Mouse (Mus musculus) intestine, embryonic 15.5 days (tissue): ENCODE results near the gene Hcls1. TPM values are rescaled to one million over a fixed set of nuclear protein-coding genes. Genes with fewer than 3 reads are reported as not detected.
A peak's percentile ranks its signal among the peaks of the same experiment; 100 is the strongest.

Experiments
- ATAC-seq: fragments of 200-750 bp; cut with Nextera tagmentation; 2 replicates; pipeline ENCODE4 v1.8.0; 2017; ENCODE audit warnings: moderate TSS enrichment, moderate library complexity
- H3K27ac ChIP-seq: fragments of 300-500 bp; sonication (generic); 2 replicates; pipeline ENCODE4 v1.5.1; 2015; ENCODE audit warnings: mild to moderate bottlenecking, inconsistent platforms
- H3K27me3 ChIP-seq: fragments of 300-500 bp; sonication (generic); replicated peaks from 2 replicates; pipeline ENCODE4 v1.6.1; 2015; ENCODE audit warnings: inconsistent platforms
- H3K36me3 ChIP-seq: fragments of 300-500 bp; sonication (generic); 2 replicates; pipeline ENCODE4 v1.6.1; 2015; ENCODE audit warnings: inconsistent platforms
- H3K4me1 ChIP-seq: fragments of 300-500 bp; sonication (generic); replicated peaks from 2 replicates; pipeline ENCODE4 v1.6.1; 2015; ENCODE audit warnings: inconsistent platforms
- H3K4me2 ChIP-seq: fragments of 300-500 bp; sonication (generic); replicated peaks from 2 replicates; pipeline ENCODE4 v1.6.1; 2015; ENCODE audit warnings: mild to moderate bottlenecking, inconsistent platforms
- H3K4me3 ChIP-seq: fragments of 300-500 bp; sonication (generic); replicated peaks from 2 replicates; pipeline ENCODE4 v1.5.1; 2015; ENCODE audit warnings: inconsistent platforms
- H3K9ac ChIP-seq: fragments of 300-500 bp; sonication (generic); 2 replicates; pipeline ENCODE4 v1.6.1; 2015; ENCODE audit warnings: inconsistent platforms
- H3K9me3 ChIP-seq: fragments of 300-500 bp; sonication (generic); 2 replicates; pipeline ENCODE4 v1.6.1; 2016; ENCODE audit warnings: inconsistent platforms
- whole genome bisulfite sequencing: fragments of 180-500 bp; shearing (Covaris S2); methylation state at CpG from one replicate; pipeline ENCODE4 v1.1.7; 2015; 5-methylcytosine and 5-hydroxymethylcytosine counted together
- polyA plus RNA-seq: library from polyadenylated mRNA; unstranded; fragments of >200 nt; fragmentation: Nextera tagmentation; extraction: Ambion mirVana; gene quantifications from 2 replicates; pipeline ENCODE4 v1.2.1, GENCODE M21; 2015

Gene Hcls1
- 10.7 and 12.7 TPM in 2 replicates for polyA plus RNA-seq

DNA sequence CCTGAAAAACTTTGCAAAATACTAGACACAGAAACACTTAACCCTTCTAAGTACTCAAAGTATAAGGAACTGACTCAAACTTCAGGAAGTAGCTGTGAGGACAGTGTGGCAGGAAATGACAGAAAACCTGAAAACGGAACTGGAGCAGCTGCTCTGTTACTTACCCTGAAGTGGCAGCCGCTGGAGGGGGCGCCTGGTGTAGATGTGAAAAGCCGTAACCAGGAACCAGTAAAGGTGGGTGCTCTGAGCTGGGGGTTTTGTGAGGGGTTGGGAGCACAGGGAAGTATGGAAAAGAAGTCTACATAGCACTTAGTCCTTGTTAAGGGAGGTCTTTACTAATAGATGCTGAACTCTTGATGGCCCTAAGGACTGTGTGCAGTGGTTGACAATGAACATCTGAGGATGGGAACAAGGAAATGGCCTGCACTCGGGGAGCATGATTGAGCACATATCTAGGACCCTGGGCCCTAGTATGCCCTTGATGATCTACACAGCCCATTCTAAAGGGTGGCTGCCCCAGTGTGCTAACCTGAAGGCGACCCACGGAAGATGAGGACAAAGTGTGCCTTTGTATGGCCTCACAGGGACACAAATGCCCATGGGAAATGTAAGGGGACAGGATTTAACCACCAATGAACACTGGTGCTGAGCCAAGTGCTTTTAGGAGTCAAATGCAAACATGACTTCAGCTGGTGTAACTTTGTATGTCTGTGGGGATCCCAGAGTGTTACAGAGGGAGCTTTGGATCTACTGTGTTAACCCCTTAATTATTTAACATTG is at the start of gene Hcls1:
TSS of gene Hcls1 (plus strand) at position 143 of the 780 bp plus-strand sequence.
- no peaks in the 10 kb centered on the region for H3K4me1 ChIP-seq
- no peak within 1 kb of the TSS for H3K9ac ChIP-seq
- WGBS, result 63% methylated on average over 7 of the region's 7 CpGs
- peaks cover 16% of the 10 kb centered on the region for H3K36me3 ChIP-seq
- peak within 1 kb of the TSS; percentile 39 for H3K27ac ChIP-seq
- peak within 1 kb of the TSS; percentile 17; the same call in 1 of the 2 replicates for H3K4me2 ChIP-seq
- no peaks in the 10 kb centered on the region for H3K27me3 ChIP-seq
- ATAC-seq, result no peak; the same call in 1 of the 2 replicates
- H3K9me3 ChIP-seq, result no peaks in the 10 kb centered on the region
- H3K4me3 ChIP-seq, result no peak within 1 kb of the TSS

DNA sequence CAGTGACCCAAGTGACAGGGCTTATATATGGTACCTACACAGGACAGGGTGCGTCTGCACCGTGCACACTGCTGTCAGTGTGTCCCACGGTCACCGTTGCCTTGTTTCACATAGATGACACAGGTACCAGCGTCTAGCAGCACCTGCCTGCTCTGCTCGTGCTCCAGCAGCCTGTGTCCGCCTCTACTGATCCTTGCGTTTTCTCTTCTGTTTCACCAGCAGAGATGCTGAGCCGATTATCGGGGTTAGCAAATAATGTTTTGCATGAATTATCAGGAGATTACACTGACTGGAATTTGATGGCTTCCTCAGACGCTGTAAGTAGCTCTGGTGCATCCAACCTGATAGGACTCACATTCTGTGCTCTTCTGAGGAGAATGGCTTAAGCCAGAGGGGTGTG is 48.9 kb upstream of the Hcls1 start:
- Histone ChIP-seq H3K4me2 (no peak overlapping the region), H3K27ac (no peak overlapping the region), H3K9ac (no peak overlapping the region), H3K4me3 (no peak overlapping the region), H3K4me1 (no peaks in the 10 kb centered on the region), H3K9me3 (no peaks in the 10 kb centered on the region), H3K36me3 (peaks cover 13% of the 10 kb centered on the region), H3K27me3 (no peaks in the 10 kb centered on the region)
- no peak for ATAC-seq
- 93% methylated on average over 11 of the region's 11 CpGs for WGBS

DNA sequence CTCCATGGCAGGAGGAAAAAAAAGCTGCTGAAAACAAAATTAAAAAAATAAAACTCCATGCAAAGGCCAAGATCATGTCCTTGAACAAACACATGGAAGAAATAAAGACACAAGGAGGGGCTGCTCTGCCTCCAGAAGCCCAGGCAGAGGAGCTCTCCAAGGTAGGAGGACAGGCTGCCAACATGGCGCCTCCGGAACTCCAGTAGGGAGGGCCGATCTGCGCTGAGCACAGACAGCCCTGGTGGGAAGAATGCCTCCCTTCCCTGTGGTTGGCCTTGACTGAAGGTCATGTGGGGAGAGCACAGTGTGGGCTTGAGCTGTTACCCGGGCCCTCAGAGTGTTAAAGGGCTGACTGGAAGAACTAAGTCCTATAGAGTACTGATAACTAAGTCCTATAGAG is 47.2 kb upstream of the Hcls1 start:
- Histone ChIP-seq H3K4me1 (no peaks in the 10 kb centered on the region), H3K36me3 (peaks cover 21% of the 10 kb centered on the region), H3K9me3 (no peaks in the 10 kb centered on the region), H3K27ac (no peak overlapping the region), H3K4me3 (no peak overlapping the region), H3K27me3 (no peaks in the 10 kb centered on the region), H3K9ac (no peak overlapping the region), H3K4me2 (no peak overlapping the region)
- ATAC-seq, result no peak
- WGBS, result 82% methylated on average over 5 of the region's 5 CpGs

DNA sequence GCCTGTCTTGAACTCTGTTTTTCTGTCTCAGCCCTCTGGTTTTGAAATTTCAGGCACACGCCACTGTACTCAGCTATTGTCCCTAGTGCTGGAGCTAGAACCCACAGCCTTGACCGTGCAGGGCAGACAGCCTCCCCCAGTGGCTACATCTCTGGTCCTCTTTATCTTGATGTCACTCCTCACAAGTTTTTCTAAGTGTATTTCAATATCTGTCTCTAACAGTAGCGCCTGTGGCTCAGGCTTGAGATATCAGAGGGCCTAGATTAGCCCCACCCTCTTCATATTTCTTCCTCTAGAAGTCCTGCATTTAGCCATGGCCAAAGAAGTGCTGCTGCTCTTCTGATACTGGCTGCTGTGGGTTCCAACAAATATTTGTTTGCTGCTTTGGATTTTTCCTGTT is 44.2 kb upstream of the Hcls1 start:
- 89% methylated on average over 3 of the region's 3 CpGs for WGBS
- H3K27me3 ChIP-seq, result no peaks in the 10 kb centered on the region
- no peaks in the 10 kb centered on the region for H3K9me3 ChIP-seq
- H3K4me3 ChIP-seq, result no peak overlapping the region
- ATAC-seq, result peak; percentile 51; the same call in 1 of the 2 replicates
- H3K36me3 ChIP-seq, result peaks cover 21% of the 10 kb centered on the region
- H3K27ac ChIP-seq, result no peak overlapping the region
- no peak overlapping the region for H3K4me2 ChIP-seq
- no peaks in the 10 kb centered on the region for H3K4me1 ChIP-seq
- H3K9ac ChIP-seq, result no peak overlapping the region

DNA sequence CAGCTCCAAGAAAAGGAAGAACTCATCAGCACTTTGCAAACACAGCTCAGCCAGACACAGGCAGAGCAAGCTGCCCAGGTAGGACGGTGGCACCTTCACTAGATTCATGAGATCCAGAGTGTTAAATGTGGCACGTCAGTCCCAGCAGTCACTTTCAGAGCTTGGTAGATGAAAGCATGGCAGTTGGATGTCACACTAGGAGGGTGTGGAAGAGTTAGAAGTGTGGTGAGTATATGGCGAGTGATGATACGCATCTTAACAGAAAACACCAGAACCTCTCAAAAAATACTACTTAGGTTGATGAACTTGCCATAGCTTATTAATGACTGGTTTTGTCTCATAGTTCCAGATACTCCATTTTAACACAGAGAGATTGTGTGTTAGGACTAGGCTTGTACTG is 43.4 kb upstream of the Hcls1 start:
- Histone ChIP-seq H3K27me3 (no peaks in the 10 kb centered on the region), H3K27ac (no peak overlapping the region), H3K4me3 (no peak overlapping the region), H3K9ac (no peak overlapping the region), H3K36me3 (peaks cover 23% of the 10 kb centered on the region), H3K9me3 (no peaks in the 10 kb centered on the region), H3K4me2 (no peak overlapping the region), H3K4me1 (no peaks in the 10 kb centered on the region)
- 94% methylated on average over 4 of the region's 4 CpGs for WGBS
- no peak for ATAC-seq

DNA sequence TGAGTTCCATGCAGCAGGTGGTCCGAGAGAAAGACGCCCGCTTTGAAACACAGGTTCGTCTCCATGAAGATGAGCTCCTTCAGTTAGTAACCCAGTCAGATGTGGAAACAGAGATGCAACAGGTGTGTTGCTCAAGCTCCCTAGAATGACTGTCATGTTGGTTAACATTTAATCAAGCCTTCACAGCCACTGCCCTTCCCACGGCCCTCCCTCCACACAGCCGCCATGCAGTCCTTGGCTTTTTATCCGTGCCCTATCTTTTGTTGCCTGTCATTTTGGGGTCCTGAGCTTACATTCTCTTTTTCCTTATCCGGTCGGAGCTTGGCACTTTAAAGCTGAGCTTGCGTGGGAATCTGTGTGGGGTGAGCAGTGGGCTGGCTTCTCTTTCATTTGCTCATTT is 41.5 kb upstream of the Hcls1 start:
- Histone ChIP-seq H3K27ac (no peak overlapping the region), H3K4me2 (no peak overlapping the region), H3K4me1 (no peaks in the 10 kb centered on the region), H3K4me3 (no peak overlapping the region), H3K9ac (no peak overlapping the region), H3K27me3 (no peaks in the 10 kb centered on the region), H3K36me3 (peaks cover 23% of the 10 kb centered on the region), H3K9me3 (no peaks in the 10 kb centered on the region)
- ATAC-seq, result no peak
- 85% methylated on average over 10 of the region's 10 CpGs for WGBS

DNA sequence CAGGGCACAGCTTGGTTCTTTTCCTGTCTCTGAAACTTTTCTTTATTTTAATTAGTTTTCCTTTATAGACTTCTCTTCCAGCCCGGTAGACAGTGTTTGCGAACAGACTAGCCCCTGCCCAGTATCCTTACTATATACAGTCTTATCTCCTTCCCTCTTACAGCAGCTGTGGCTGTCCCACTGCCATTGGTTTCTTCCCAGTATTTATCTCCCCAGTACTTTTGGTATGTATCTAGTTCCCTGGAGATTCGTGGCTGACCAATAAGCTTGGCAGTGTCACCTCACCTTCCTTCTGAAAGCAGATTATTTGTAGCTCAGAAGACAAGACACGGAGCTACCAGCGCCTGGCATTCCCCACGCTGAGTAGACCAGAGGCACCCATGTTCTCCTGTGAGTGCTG is 38.1 kb upstream of the Hcls1 start:
- no peak for ATAC-seq
- Histone ChIP-seq H3K36me3 (peaks cover 28% of the 10 kb centered on the region), H3K9me3 (no peaks in the 10 kb centered on the region), H3K4me1 (no peaks in the 10 kb centered on the region), H3K9ac (no peak overlapping the region), H3K4me3 (no peak overlapping the region), H3K4me2 (no peak overlapping the region), H3K27ac (no peak overlapping the region), H3K27me3 (no peaks in the 10 kb centered on the region)
- 91% methylated on average over 6 of the region's 6 CpGs for WGBS

DNA sequence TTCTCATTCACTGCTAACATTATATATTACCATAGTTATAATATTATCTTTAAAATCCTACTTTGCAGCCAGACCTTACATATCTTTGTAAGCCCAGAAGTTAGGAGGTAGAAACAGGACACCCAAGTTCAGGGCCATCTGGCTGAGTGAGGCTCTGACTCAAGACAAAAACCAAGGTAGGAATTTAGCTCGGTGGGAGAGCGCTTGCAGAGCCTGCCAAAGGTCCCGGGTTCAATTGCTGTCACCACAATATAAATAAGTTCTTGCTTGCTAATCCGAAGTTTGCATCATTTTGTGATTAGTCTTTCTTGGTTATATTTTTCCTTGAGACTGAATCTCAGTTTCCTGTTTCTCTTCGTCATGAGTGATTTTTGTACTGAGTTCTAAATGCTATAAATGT is 31.6 kb upstream of the Hcls1 start:
- H3K9ac ChIP-seq, result no peak overlapping the region
- H3K27ac ChIP-seq, result no peak overlapping the region

DNA sequence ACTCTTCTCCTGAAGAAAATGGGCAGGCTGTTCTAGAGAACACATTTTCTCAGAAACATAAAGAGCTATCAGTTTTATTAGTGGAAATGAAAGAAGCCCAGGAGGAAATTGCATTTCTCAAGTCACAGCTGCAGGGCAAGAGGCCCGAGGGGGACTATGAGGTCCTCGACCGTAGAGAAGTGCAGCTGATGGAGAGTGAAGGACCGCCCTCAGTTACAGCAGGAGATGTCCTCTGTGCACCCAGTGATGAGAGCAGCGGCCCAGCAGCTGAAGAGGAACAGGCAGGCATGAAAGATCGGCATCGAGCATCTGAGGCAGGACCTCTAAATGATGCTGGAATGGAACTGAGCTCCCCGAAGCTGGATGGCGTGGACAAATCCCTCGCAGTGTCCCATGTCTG is 22.9 kb upstream of the Hcls1 start:
- no peaks in the 10 kb centered on the region for H3K27me3 ChIP-seq
- no peak overlapping the region for H3K9ac ChIP-seq
- no peak overlapping the region for H3K27ac ChIP-seq
- no peak for ATAC-seq
- H3K9me3 ChIP-seq, result no peaks in the 10 kb centered on the region
- H3K4me2 ChIP-seq, result no peak overlapping the region
- H3K4me3 ChIP-seq, result no peak overlapping the region
- 83% methylated on average over 10 of the region's 10 CpGs for WGBS
- H3K4me1 ChIP-seq, result no peaks in the 10 kb centered on the region
- peaks cover 17% of the 10 kb centered on the region for H3K36me3 ChIP-seq

More for the DNA sequence above, 31.6 kb upstream of the Hcls1 start:
- Histone ChIP-seq H3K4me2 (no peak overlapping the region), H3K9me3 (no peaks in the 10 kb centered on the region), H3K36me3 (peaks cover 21% of the 10 kb centered on the region), H3K27me3 (no peaks in the 10 kb centered on the region), H3K4me1 (no peaks in the 10 kb centered on the region), H3K4me3 (no peak overlapping the region)
- ATAC-seq, result no peak
- WGBS, result 89% methylated on average over 5 of the region's 5 CpGs

DNA sequence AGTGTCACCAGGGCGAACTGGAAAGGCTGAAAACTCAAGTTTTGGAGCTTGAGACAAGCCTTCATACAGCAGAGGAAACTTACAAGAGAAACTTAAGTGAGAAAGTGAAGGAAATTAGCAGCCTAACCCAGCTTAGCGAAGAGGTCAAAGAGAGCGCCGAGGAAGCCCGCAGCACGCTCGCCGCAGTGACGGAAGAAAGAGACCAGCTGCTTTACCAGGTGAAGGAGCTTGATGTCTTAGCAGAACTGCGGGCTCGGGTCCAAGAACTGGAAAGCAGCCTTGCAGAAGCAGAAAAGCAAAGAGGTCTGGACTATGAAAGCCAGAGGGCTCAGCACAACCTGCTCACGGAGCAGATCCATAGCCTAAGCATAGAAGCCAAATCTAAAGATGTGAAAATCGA is 22.5 kb upstream of the Hcls1 start:
- WGBS, result 78% methylated on average over 13 of the region's 13 CpGs
- H3K27ac ChIP-seq, result no peak overlapping the region

DNA sequence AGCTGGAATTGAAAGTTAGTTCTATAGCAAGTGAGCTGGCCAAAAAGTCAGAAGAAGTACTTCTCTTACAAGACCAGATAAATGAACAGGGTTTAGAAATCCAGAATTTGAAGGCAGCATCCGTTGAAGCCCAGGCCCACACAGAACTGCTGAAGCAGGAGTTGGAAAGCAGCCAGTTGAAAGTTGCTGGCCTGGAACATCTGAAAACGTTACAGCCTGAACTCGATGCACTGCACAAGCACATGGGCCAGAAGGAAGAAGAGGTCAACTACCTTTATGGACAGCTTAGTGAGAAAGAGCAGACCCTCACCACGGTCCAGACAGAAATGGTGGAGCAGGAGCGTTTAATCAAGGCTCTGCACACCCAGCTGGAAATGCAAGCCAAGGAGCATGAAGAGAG is 20.6 kb upstream of the Hcls1 start:
- no peak overlapping the region for H3K4me2 ChIP-seq
- H3K4me1 ChIP-seq, result no peaks in the 10 kb centered on the region
- WGBS, result 66% methylated on average over 5 of the region's 5 CpGs
- H3K9ac ChIP-seq, result no peak overlapping the region
- no peaks in the 10 kb centered on the region for H3K27me3 ChIP-seq
- H3K27ac ChIP-seq, result no peak overlapping the region
- H3K9me3 ChIP-seq, result no peaks in the 10 kb centered on the region
- no peak for ATAC-seq
- H3K36me3 ChIP-seq, result peaks cover 32% of the 10 kb centered on the region
- H3K4me3 ChIP-seq, result no peak overlapping the region

More for the DNA sequence above, 22.5 kb upstream of the Hcls1 start:
- H3K36me3 ChIP-seq, result peaks cover 17% of the 10 kb centered on the region
- no peaks in the 10 kb centered on the region for H3K4me1 ChIP-seq
- H3K4me2 ChIP-seq, result no peak overlapping the region
- ATAC-seq, result no peak
- H3K4me3 ChIP-seq, result no peak overlapping the region
- H3K9ac ChIP-seq, result no peak overlapping the region
- no peaks in the 10 kb centered on the region for H3K9me3 ChIP-seq
- no peaks in the 10 kb centered on the region for H3K27me3 ChIP-seq

DNA sequence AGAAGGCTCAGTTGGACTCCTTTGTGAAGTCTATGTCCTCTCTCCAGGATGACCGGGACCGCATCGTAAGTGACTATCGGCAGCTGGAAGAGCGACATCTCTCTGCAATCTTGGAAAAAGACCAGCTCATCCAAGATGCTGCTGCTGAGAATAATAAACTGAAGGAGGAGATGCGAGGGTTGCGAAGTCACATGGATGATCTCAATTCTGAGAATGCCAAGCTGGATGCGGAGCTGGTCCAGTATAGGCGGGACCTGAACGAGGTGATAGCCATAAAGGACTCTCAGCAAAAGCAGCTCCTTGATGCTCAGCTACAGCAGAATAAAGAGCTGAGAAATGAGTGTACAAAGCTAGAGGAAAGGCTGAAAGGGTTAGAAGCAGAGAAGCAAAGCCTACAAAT is 16.3 kb upstream of the Hcls1 start:
- Histone ChIP-seq H3K27ac (no peak overlapping the region), H3K9me3 (no peaks in the 10 kb centered on the region), H3K4me2 (no peak overlapping the region), H3K27me3 (no peaks in the 10 kb centered on the region), H3K4me3 (no peak overlapping the region), H3K4me1 (no peaks in the 10 kb centered on the region), H3K36me3 (peaks cover 23% of the 10 kb centered on the region), H3K9ac (no peak overlapping the region)
- WGBS, result 95% methylated on average over 10 of the region's 10 CpGs
- ATAC-seq, result no peak

DNA sequence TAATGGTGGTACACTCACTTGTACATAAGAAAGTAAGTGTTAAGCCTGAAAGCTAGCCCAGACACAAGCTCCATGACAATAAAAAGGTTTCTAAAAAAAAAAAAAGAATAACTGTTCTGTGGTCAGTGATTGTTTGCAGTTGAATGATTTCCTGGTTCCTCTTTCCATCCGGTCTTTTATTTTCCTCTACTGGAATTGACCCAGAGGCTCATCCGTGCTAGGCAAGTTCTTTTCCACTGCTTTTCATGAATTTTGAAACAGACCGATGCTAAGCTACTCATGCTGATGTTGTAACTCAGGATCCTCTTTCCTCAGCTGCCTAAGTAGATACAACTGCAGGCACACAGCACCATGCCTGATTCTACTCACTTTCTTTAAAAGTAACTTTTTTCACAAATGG is 14.4 kb upstream of the Hcls1 start:
- H3K4me1 ChIP-seq, result no peaks in the 10 kb centered on the region
- no peaks in the 10 kb centered on the region for H3K27me3 ChIP-seq
- H3K9ac ChIP-seq, result no peak overlapping the region
- peaks cover 18% of the 10 kb centered on the region for H3K36me3 ChIP-seq
- no peak overlapping the region for H3K4me2 ChIP-seq
- H3K9me3 ChIP-seq, result no peaks in the 10 kb centered on the region
- no peak for ATAC-seq
- H3K4me3 ChIP-seq, result no peak overlapping the region
- no peak overlapping the region for H3K27ac ChIP-seq
- 81% methylated on average over 3 of the region's 3 CpGs for WGBS
